Mouse (Mus musculus) cortical plate, adult 2 months (tissue): Measurements from ENCODE around the gene 4930432M17Rik.

ENCODE experiments used
- CTCF ChIP-seq: fragments of 200-500 bp; IDR thresholded peaks from 2 replicates; pipeline ENCODE4 v1.5.1; 2011; ENCODE audit warnings: mild to moderate bottlenecking, control low read depth, low read length; ENCODE audit not compliant: insufficient read depth; ENCODE audit errors: extremely low read depth
- POLR2A ChIP-seq: fragments of 200-500 bp; IDR thresholded peaks from 2 replicates; pipeline ENCODE4 v1.6.1; 2011; ENCODE audit warnings: mild to moderate bottlenecking, low read length, control low read depth; ENCODE audit not compliant: insufficient read depth; ENCODE audit errors: extremely low read depth

DNA sequence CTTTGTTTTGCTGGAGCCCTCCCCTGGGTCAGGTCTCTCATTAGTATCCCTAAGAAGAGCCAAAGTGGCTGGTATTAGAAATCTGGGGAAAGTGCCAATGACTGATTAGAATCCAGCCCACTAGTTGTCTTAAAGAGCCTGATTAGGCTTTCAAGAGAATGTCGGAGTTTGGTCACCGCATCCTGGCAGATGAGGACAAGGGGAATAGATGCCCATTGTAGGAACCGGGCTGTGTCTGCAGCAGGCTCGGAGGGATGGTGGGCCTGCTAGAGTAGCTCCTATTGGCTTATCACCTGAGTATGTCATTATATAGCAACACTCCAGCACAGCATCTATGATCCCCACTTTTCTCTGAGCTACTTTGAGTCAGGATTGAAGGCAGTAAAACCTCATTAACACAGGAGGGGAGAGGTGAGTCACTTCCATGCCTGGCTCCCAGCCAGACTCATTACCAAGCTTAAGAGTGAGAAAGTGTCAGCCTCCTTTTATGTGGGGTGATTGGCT, 15.9 kb downstream of the 4930432M17Rik start:
- TF ChIP-seq POLR2A: no peak
- TF ChIP-seq CTCF: no peak
